Mouse (Mus musculus) monocyte, adult 59 days (primary cell): ENCODE data around the gene Gpm6a. TPM values are rescaled to one million over a fixed set of nuclear protein-coding genes. Genes with fewer than 3 reads are reported as not detected.

ENCODE experiments used
- total RNA-seq, 2 experiments: library from RNA; stranded (reverse); gene quantifications; one replicate each; pipeline ENCODE4 v1.2.4; 2023

The Gpm6a gene
- under 1 TPM; 0.30 to 0.52 TPM for total RNA-seq

GRCm38 (mm10) chr8:54954741-54955455, at the start of gene Gpm6a:
Gene Gpm6a (plus strand): TSS chr8:54954843.

Other genes with a start within 250 kb of the Gpm6a start
- gene Wdr17, start 67.7 kb upstream of the Gpm6a start, total RNA-seq, result not detected